Mouse (Mus musculus): Measurements from ENCODE around the gene Xlr4a. TPM values are rescaled to one million over a fixed set of nuclear protein-coding genes. Genes with fewer than 3 reads are reported as not detected.
"Not testable (repeated sequence)": the region's sequence is repeated elsewhere in the genome, so short reads cannot be mapped to it uniquely, and the experiment has no call there.

The Xlr4a gene
- total RNA-seq (2015) = 6.4 and 9.1 TPM in 2 replicates
- total RNA-seq (2017) = 0.45 and 7.4 TPM in 2 replicates

DNA sequence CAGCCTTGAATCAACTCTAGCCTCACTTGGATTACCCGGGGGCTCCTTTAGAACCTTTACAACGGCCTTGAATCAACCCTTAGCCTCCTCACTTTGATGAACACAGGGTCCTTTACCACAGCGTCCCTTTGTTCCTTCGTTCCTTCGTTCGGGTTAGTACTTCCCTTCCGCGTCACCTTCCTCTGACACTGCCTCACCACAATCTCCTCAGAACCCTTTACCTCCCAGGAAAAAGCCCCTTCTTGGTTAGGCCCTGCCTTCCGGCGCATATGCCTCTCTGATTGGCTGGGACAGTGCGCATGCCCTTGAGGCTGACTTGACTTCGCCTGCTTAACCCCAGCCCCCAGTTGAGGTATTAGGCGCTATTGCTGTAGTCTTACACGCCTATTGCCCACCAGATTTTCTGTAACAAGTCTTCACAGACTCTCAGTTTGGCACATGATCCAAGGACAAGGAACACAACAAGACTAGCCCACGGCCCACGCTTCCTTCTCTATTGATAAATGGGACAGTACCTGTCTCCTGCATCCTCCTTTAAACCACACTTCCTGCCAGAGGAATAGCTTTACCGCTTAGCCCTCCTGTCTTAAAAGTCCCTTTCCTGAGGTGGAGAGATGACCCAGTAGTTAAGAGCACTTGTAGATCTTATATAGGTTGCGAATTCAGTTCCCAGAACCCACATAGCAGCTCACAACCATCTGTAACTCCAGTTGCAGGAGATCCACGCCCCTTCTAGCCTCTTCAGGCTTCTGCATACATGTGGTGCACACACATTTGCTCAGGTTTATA, at the start of gene Xlr4a:
Gene Xlr4a (minus strand): TSS at position 212 of the 789 bp plus-strand sequence.
- ATAC-seq (ENCODE audit: poor library complexity, severe bottlenecking) = not testable (repeated sequence)

DNA sequence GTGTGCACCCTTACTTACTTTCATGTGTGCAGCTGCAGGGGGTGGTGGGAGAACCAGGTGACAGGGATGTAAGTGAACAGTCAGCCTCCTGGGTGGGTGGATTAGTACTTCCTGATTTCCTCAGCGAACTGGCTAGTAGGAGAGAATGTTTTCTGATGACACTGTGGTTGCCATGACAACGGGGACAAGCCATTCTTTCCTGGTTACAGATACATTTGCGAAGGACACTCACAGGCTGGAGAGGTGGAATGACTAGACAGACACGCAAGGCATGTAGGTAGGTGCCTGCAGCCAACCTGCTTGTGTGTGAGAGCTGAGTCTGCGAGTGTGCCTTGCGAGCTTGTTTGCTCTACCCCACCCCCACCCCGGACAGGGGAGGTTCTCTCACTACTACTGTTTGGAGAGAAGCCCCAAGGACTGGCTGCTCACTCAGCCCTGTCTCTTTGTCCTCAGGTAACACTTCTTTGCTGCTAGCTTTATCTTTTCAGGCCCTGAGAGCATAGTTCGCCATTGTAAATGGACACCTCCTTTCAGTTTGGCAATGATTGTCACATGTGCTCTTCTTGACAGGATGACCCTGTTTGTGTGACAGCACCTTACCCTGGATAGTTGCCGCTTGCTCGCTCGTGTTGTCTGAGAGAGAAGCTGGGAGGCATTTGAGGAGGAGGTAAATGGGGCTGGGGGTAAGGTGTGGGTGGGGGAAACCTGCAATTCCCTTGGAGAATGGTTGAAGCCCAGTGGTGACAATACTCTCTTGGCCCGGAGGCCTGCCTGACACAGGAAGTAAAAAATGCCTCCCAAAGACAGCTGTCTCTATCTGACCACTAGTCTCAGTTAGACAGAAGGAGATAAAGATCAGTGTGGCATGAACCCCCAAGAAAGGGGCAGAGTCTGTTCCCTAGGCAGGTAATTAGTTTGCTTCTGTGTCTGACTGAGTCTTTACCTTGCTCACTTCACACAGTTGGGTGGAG, 40.9 kb upstream of the Xlr4a start:
- not testable (repeated sequence) for ATAC-seq (ENCODE audit: poor library complexity, severe bottlenecking)

DNA sequence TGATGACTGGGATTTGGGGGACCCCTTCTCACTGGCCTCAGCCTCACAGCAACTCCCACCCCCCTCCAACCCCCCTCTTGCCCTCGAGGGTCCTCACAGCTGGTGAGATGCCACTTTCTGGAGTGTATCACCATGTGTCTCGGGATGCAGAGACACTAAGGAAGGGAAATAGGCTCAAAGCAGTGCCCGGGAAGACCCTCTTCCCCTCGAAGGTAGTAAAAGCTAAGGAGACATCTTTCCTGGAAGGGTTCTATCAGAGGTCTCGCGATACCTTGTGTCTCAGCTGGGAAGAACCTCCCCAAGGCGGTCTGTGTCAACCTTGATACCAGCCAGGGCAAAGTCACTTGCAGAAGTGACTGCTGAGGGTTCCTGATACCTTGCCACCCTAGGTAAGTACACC, 34.5 kb upstream of the Xlr4a start, which contains the start of gene Gm14685:
Gene Gm14685 (plus strand): TSS at position 301 of the 400 bp plus-strand sequence.
- ATAC-seq (ENCODE audit: poor library complexity, severe bottlenecking) = not testable (repeated sequence)

DNA sequence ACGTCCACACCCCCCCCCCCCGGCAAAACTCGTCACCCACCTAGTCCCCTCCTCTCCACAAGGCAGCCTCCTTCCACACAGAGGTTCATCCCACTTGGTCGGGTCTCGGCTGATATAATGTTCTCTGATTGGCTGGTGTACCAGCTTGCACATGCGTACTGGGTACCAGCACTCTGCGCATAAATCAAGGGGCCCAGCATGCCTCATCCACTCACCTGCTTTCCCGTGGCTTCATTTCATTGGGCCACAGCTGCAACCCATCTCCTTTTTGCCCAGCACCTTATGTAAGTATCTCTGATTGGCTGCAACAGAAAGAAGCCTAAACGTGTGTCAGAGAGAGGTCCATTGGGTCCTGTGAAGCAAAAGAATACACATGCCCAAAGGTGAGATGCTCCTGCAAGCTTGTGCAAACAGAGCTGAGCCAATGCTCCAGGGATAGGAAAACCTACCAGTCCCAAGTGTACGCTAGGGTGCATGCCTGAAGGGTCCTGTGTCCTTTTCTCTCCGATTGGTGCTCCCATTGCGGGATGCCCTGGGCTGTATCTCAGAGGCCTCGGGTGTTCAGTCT, 14.7 kb upstream of the Xlr4a start, which contains the start of gene Xlr3a:
Gene Xlr3a (minus strand): TSS at position 155 of the 568 bp plus-strand sequence.
- ATAC-seq (ENCODE audit: poor library complexity, severe bottlenecking) = not testable (repeated sequence)

DNA sequence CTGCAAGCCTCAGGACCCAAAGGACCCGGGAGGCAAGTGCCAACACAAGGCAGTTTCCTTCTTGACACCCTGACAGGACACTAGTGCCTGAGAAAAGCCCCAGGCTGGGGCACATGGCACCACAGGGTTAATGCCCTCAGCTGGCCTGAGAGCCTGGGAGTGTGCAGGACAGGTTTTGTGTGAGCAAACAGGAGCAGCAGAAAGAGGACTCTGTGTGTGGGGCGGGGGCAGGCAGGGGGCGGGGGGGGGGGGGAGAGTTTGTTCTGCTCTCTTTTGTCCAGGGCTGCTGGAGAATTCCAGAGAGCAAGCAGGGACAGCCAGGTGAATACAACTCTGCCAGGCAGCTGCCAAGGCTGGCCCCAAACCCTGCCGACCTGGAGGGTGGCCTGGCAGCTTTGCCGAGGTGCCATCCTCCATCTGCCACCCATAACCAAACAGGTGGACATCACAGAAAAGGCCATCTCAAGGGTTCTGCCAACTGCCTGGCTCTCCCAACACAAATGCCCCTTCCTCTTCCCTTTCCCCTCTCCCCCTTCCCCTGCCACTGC, 15.4 kb downstream of the Xlr4a start:
- not testable (repeated sequence) for ATAC-seq (ENCODE audit: poor library complexity, severe bottlenecking)

DNA sequence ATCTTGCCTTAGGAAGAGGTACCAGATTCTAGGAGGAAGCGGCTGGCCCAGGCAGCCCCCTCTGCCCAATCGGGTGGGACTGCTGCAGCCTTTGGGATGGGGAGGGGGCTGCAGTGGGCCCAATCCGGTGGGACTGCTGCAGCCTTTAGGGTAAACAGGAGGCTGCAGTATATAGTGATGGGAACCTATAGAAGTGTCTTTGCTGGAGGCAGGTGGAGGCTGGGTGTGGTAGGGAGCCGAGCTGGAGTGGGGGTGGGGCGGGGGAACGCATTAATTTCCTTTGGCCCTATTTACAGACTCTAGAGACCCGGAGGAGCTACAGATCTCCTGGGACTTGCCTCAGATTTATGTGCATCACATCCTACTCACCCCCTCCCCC, 17.9 kb downstream of the Xlr4a start, which contains the start of gene Pnma3:
Gene Pnma3 (plus strand): TSS at position 373 of the 379 bp plus-strand sequence.
- ATAC-seq (ENCODE audit: poor library complexity, severe bottlenecking) = no peak

DNA sequence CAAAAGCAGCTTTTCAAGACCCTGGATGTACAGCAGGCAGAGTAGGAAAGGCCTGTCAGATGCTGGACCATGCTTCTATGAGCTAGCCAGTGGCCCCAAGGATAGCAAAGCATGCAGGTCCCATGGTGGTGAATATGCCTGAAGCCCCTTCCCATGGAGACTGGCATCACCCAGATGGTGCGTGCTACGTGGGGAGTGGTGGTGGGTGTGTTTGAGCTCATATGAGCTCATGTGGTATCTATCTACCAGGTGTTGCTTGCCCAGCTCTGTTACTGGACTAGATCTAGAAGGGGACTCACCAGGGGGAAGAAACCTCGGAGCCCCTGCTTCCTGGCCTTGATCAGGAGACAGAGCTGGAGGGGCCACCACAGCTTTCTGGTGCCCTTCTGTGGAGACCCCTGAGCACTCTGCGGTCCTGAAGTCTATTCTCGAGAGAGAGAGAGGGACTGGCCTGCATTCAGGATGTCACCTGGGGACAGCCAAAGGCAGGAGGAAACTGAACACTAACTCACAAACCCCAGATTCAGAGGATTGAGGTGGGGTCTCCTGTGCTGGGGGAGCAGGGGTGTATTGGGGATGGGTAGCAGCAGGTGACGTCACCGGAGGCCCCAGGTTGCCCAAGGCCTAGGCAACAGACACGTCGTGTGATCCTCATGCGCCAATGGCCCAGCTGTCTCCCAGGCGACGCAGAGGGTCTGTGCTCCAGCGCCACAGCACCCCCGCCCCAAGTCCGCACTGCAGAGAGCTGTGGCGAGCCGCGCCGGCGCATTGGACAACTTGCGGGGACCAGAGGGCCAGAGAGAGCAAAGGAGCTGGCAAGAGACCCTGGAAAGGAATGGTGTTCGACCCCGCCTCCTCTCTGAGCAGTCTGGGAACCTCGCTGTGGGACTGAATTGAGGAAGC, 18.5 kb downstream of the Xlr4a start:
- no peak for ATAC-seq (ENCODE audit: poor library complexity, severe bottlenecking)

DNA sequence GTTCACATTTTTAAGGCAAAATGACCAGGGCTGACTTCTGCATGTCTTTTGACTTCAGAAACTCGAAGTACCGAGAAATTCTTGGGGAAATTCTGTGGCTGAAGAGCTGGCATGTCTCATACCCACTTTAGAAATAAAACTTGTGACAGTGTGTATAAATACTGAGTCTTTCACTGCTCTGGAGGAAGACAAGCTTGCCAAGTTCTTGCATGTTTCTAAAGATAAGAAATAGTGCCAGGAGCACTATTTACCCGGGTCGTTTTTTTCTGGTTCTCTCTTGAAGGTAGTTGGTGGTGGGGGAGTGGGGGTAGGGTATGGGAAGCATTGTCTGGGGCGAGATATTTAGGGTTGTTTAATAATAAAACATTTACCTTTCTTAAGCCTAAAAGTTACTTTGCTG, 20.0 kb downstream of the Xlr4a start:
- ATAC-seq (ENCODE audit: poor library complexity, severe bottlenecking) = no peak

DNA sequence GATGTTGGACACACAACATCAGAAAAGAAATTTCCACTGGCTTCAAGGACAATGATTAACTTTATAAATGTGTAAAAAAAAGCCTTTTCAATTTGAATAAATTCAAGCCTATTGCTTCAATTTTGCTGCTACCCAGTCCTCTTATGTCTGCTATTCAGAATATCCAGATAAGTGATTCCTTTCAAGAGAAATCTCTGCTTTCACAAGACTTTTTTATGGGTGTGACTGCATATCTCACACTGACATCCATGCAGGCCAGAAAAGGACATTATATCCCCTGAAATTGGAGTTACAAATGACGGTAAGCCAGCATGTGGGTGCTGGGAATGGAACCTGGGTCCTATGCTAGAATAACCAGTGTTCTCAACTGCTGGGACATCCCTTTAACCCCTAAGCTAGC, 20.8 kb downstream of the Xlr4a start:
- no peak for ATAC-seq (ENCODE audit: poor library complexity, severe bottlenecking)

DNA sequence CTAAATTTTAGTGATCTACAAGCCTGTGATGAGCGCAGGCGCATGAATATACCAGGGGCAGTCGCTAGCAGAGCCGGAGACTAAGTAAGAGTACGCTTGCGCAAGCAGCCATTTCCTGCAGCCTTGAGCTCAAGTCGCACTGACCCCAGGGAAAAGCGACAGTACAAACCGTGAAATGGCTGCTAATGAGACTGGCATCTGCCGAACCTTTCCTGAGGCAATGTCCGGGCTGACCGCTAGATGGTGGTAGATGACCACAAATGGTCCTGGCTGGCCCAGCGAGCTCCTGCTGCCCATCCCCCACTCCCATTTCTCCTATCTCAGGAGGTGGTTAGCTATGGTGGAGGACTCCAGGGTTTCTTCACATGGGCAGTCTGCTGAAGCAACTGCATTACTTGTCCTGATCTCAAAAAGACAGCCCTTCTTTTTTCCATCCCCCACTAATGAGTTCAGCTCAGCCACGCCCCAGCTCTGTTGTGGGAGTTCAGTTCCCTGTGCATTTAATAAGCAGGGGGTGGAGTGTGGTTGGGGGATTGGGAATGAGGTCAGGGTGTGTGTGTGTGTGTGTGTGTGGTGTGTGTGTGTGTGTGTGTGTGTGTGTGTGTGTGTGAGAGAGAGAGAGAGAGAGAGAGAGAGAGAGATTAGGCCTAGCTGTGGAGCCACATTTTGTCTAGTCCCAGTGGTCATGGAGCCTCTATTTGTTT, 28.3 kb downstream of the Xlr4a start:
- ATAC-seq (ENCODE audit: poor library complexity, severe bottlenecking) = peak; percentile 100

DNA sequence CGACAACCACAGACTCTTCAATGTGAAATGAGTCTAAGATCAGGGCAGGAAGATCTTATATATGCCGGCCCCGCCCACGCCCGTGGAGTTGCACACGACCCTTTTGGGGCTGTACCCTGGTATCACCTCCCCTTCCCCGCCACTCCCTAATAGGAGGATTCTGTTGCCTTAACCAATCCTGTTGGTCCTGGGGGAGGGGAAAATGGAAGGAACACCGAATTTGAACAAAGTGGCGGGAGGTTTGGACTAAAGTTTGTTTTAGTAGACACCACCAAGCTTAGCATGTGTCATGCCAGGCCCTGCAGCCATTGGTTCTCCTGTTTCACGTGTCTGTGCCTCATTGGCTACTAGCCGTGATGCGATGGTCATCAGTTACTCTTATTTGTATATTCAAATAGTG, 42.6 kb downstream of the Xlr4a start:
- no peak for ATAC-seq (ENCODE audit: poor library complexity, severe bottlenecking)

DNA sequence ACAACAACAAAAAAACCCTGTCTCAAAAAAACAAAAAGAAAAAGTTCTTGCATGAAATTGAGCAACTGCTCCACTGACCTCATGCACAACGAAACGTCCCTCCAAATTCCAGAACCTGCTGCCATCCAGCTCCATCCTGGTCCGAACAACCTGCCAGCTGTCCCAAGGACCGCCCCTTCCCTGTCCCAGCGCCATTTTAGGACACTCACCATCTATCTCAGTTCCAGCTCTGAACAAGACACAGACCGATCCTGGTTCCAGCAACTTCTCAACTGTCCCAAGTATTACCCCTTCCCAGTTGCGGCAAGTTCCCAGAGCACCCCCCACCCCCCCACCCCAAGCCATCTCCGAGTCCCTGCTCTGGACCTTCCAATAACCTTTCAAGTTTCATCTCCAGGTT, 43.4 kb downstream of the Xlr4a start:
- no peak for ATAC-seq (ENCODE audit: poor library complexity, severe bottlenecking)

DNA sequence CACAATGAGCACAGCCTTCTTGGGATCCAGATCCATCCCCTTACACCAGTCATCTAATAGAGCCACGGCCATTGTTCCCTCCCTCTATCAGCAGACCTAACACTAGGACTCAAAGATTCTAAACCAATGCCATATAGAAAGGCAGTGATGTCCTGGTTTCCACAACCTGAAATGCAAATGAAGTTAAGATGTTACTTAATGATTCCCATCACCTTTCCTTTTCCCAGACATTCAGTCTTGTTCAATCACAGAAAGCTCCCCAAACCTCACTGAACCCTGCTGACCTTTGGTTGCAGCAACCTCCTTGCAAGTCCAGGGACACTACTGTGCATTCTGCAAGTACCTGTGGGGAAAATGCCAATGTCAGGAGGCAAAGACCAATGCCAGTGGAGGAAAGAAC, 45.3 kb downstream of the Xlr4a start, which contains the start of gene Pnma5:
Gene Pnma5 (minus strand): TSS at position 101 of the 400 bp plus-strand sequence.
- no peak for ATAC-seq (ENCODE audit: poor library complexity, severe bottlenecking)

Other genes with a start within 250 kb of the Xlr4a start
- 60.0 and 60.4 TPM in 2 replicates for gene Cetn2, start 164.1 kb downstream of the Xlr4a start, total RNA-seq (2015)
- 51.9 and 55.3 TPM in 2 replicates for gene Cetn2, start 164.1 kb downstream of the Xlr4a start, total RNA-seq (2017)
- gene Nsdhl, start 163.9 kb downstream of the Xlr4a start, total RNA-seq (2015) = 17.0 and 17.4 TPM in 2 replicates
- gene Nsdhl, start 163.9 kb downstream of the Xlr4a start, total RNA-seq (2017) = 14.1 and 14.7 TPM in 2 replicates
- gene Zfp185, start 95.1 kb downstream of the Xlr4a start, total RNA-seq (2015) = not detected in 2 replicates
- gene Zfp185, start 95.1 kb downstream of the Xlr4a start, total RNA-seq (2017) = not detected in 2 replicates
- not detected in 2 replicates for gene Pnma5, start 45.4 kb downstream of the Xlr4a start, total RNA-seq (2015)
- gene Pnma5, start 45.4 kb downstream of the Xlr4a start, total RNA-seq (2017) = not detected in 2 replicates
- gene Pnma3, start 17.7 kb downstream of the Xlr4a start, total RNA-seq (2015) = not detected in 2 replicates
- not detected in 2 replicates for gene Pnma3, start 17.7 kb downstream of the Xlr4a start, total RNA-seq (2017)
- gene Xlr3a, start 14.6 kb upstream of the Xlr4a start, total RNA-seq (2015) = not detected in 2 replicates
- 0.22 and 0.37 TPM in 2 replicates for gene Xlr3a, start 14.6 kb upstream of the Xlr4a start, total RNA-seq (2017)
- not detected in 2 replicates for gene Gm14685, start 34.6 kb upstream of the Xlr4a start, total RNA-seq (2015)
- gene Gm14685, start 34.6 kb upstream of the Xlr4a start, total RNA-seq (2017) = not detected in 2 replicates
- not detected in 2 replicates for gene Xlr5b, start 66.3 kb upstream of the Xlr4a start, total RNA-seq (2015)
- gene Xlr5b, start 66.3 kb upstream of the Xlr4a start, total RNA-seq (2017) = not detected in 2 replicates
- not detected in 2 replicates for gene DXBay18, start 67.0 kb upstream of the Xlr4a start, total RNA-seq (2015)
- gene DXBay18, start 67.0 kb upstream of the Xlr4a start, total RNA-seq (2017) = not detected in 2 replicates
- gene Spin2d, start 94.5 kb upstream of the Xlr4a start, total RNA-seq (2015) = not detected in 2 replicates
- gene Spin2d, start 94.5 kb upstream of the Xlr4a start, total RNA-seq (2017) = not detected in 2 replicates
- 3.9 and 8.3 TPM in 2 replicates for gene Xlr3b, start 109.7 kb upstream of the Xlr4a start, total RNA-seq (2015)
- 2.9 and 3.3 TPM in 2 replicates for gene Xlr3b, start 109.7 kb upstream of the Xlr4a start, total RNA-seq (2017)
- 7.1 and 12.5 TPM in 2 replicates for gene Xlr4b, start 131.9 kb upstream of the Xlr4a start, total RNA-seq (2015)
- gene Xlr4b, start 131.9 kb upstream of the Xlr4a start, total RNA-seq (2017) = 8.4 and 10.8 TPM in 2 replicates
- gene F8a, start 145.8 kb upstream of the Xlr4a start, total RNA-seq (2015) = 4.0 and 4.7 TPM in 2 replicates
- 3.9 and 4.1 TPM in 2 replicates for gene F8a, start 145.8 kb upstream of the Xlr4a start, total RNA-seq (2017)
- gene Xlr4c, start 160.7 kb upstream of the Xlr4a start, total RNA-seq (2015) = 2.3 and 2.8 TPM in 2 replicates
- 6.5 and 9.3 TPM in 2 replicates for gene Xlr4c, start 160.7 kb upstream of the Xlr4a start, total RNA-seq (2017)
- not detected in 2 replicates for gene Xlr3c, start 182.9 kb upstream of the Xlr4a start, total RNA-seq (2015)
- 0.07 TPM in 1 of 2 replicates, not detected in the other for gene Xlr3c, start 182.9 kb upstream of the Xlr4a start, total RNA-seq (2017)
- not detected in 2 replicates for gene Xlr5a, start 210.5 kb upstream of the Xlr4a start, total RNA-seq (2015)
- not detected in 2 replicates for gene Xlr5a, start 210.5 kb upstream of the Xlr4a start, total RNA-seq (2017)
- not detected in 2 replicates for gene Xlr5c, start 210.5 kb upstream of the Xlr4a start, total RNA-seq (2015)
- gene Xlr5c, start 210.5 kb upstream of the Xlr4a start, total RNA-seq (2017) = not detected in 2 replicates